Mouse (Mus musculus): ENCODE measurements around the gene Anapc7. TPM values are rescaled to one million over a fixed set of nuclear protein-coding genes. Genes with fewer than 3 reads are reported as not detected.
"Not testable (repeated sequence)": the region's sequence is repeated elsewhere in the genome, so short reads cannot be mapped to it uniquely, and the experiment has no call there.

The Anapc7 gene
- total RNA-seq, 2 experiments from 2014 or later = 31.5 to 34.0 TPM

DNA sequence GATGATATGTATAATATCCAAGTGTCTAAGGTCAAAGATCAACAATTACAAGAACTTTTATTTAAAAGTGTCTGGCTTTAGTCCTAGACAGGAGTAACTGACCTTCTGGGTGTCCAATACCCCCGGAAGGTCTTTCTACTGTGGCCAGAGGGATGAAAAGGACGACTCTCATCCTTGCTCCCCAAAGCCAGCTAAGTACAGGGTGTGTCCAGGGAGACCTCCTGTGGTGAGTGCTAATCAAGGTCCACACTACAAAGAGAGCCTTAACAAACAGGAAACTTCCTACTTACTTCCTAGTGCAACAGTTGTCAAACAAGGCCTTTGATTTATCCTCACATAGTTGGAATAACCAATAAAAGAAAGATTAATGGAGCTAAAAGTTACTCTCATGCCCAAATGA lies 57.6 kb downstream of the Anapc7 start:
- DNase-seq (ENCODE audit: low spot score in 2 of 2) = no peak
- intact Hi-C loops (cut with DNase I) = no loop called here

DNA sequence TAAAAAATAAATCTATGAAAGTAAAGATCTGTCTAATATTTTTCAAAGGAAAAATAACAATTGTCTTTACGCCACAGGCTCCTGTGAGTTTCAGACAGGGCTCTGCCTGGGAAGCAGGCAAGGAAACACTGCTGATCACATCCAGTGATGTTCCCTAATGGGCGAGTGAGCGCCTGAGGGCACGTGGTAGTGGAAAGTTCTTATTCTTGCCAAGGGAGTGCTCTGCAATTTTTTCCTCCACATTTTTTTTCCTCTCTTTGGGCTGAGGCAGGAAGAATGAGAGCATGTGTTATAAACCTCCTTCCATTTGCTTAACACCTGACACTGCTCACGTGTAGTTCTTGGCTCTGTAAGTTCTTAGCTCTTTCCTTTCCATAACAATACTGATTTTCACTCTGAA lies 60.4 kb downstream of the Anapc7 start:
- DNase-seq (ENCODE audit: low spot score in 2 of 2) = no peak
- intact Hi-C loops (cut with DNase I) = no loop called here

DNA sequence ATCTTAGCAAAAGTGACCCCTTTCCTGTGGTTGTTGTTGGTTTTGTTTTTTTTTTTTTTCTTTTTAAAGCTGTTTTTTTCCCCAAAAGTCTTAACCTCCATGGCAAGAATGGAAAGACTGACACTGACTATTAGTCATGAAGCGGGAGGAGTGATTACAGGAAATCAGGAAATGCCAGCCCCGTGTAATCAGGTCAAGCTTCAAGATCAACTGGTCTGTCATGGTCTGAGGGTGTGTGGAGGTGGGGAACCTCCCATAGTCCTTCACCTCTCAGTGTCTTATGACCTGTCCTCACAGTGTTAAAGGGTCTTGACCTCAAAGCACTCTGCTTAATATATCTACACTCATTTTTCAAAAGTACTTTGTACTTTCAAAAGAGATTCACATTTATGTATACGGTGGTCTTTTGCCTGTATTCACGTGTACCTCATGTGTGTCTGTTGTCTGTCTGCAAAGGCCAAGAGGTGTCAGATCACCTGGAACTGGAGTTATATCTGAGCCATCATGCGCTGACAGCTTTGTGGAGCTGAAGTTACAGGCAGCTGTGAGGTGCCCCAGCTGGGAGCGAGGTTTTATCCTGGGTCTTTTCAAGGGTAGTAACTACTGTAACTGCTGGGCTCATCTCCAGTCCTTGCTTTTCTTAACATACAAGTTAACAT lies 61.4 kb downstream of the Anapc7 start:
- intact Hi-C loops (cut with DNase I) = no loop called here

GRCm38 (mm10) chr5:122486243-122486642 lies 64.8 kb downstream of the Anapc7 start:
- not testable (repeated sequence) for DNase-seq (ENCODE audit: low spot score in 2 of 2)

More for the DNA sequence above, 61.4 kb downstream of the Anapc7 start:
- no peak for DNase-seq (ENCODE audit: low spot score in 2 of 2)

DNA sequence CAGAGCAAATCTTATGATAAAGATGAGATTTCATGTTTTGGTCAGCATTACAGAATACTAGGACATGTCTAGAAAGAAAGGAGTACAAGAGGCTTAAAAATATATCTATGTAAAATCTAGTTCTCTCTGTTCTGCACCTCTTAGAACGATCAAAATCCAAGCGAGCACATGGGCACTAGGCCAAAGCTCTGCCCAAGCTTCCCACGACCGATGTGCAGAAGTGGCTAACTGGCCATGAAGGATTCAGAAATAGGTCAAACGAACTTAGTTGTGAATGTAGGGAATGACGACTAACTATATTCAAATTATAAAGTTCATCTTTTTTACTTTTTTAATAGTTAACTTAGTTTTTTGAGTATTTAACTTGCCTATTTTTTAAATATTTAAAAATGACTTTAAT lies 66.3 kb downstream of the Anapc7 start:
- intact Hi-C loops (cut with DNase I) = no loop called here
- no peak for DNase-seq (ENCODE audit: low spot score in 2 of 2)

More at GRCm38 (mm10) chr5:122486243-122486642, 64.8 kb downstream of the Anapc7 start:
- intact Hi-C loops (cut with DNase I) = not testable (repeated sequence)

- intact Hi-C loops (cut with DNase I) = loop anchor here (5.0 kb wide), 1 partner anchor 33 kb away; no protein-coding TSS in a partner anchor
- DNase-seq (ENCODE audit: low spot score in 2 of 2) = no peak
These were observed 68.7 kb downstream of the Anapc7 start for GRCm38 (mm10) chr5:122490148-122490547.

DNA sequence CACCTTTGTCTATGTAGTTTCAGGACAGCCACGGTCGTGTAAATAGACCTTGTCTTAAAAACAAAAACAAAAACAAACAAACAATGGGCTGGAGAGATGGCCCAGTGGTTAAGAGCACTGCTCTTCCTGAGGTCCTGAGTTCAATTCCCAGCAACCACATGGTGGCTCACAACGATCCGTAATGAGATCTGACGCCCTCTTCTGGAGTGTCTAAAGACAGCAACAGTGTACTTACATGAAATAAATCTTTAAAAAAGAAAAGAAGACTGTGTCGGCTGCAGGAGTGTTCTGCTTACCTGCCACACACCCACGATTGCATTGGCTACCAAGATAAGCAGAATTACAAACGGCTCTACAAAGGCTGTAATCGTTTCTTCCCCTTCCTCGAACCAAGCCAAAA lies 69.9 kb downstream of the Anapc7 start:
- intact Hi-C loops (cut with DNase I) = loop anchor here (5.0 kb wide), 1 partner anchor 34 kb away; no protein-coding TSS in a partner anchor

GRCm38 (mm10) chr5:122493035-122493434 lies 71.5 kb downstream of the Anapc7 start:
- DNase-seq (ENCODE audit: low spot score in 2 of 2) = no peak
- intact Hi-C loops (cut with DNase I) = loop anchor here (5.0 kb wide), 1 partner anchor 36 kb away; no protein-coding TSS in a partner anchor

More for the DNA sequence above, 69.9 kb downstream of the Anapc7 start:
- no peak for DNase-seq (ENCODE audit: low spot score in 2 of 2)

DNA sequence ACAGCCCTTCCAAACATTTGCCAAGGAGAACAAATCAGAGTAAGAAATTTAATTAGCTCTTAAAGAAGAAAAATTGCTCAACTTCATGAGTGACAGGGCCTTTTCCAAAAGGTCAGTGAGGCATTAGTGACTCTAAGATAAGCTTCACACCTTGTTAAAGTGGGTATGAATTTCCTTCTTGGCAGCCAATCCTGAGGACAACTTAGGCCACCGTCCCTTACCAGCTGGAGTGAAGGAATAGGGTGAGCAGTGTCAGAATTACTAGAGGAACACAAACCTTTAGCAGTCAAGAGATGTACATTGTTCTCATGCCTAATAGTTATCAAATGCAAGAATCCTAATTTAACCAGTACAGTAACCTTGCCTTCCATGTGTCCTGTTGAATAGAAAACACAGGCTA lies 73.0 kb downstream of the Anapc7 start:
- intact Hi-C loops (cut with DNase I) = loop anchor here (5.0 kb wide), 1 partner anchor 37 kb away; no protein-coding TSS in a partner anchor
- DNase-seq (ENCODE audit: low spot score in 2 of 2) = no peak

Other genes with a start within 250 kb of the Anapc7 start
- gene Hvcn1, start 214.9 kb upstream of the Anapc7 start, total RNA-seq (2021) = 1 to 10 TPM; 2.6 to 2.7 TPM
- 10 to 100 TPM; 12.2 to 14.5 TPM for gene Tctn1, start 157.2 kb upstream of the Anapc7 start, total RNA-seq (2021)
- 10 to 100 TPM; 39.1 to 42.7 TPM for gene Pptc7, start 137.3 kb upstream of the Anapc7 start, total RNA-seq (2021)
- 1 to 10 TPM; 2.8 to 4.6 TPM for gene Rad9b, start 67.5 kb upstream of the Anapc7 start, total RNA-seq (2021)
- gene Vps29, start 67.3 kb upstream of the Anapc7 start, total RNA-seq (2021) = 100 to 1,000 TPM; 185 to 191 TPM
- 10 to 100 TPM; 24.4 to 25.7 TPM for gene Gpn3, start 49.8 kb upstream of the Anapc7 start, total RNA-seq (2021)
- gene Fam216a, start 49.3 kb upstream of the Anapc7 start, total RNA-seq (2021) = 10 to 100 TPM; 69.7 to 73.1 TPM
- 100 to 1,000 TPM; 211 to 225 TPM for gene Arpc3, start 29.8 kb upstream of the Anapc7 start, total RNA-seq (2021)
- 100 to 1,000 TPM; 681 to 755 TPM for gene Atp2a2, start 80.5 kb downstream of the Anapc7 start, total RNA-seq (2021)
- gene Ift81, start 192.8 kb downstream of the Anapc7 start, total RNA-seq (2021) = 10 to 100 TPM; 37.1 to 46.0 TPM
- 1 to 10 TPM; 8.0 to 8.8 TPM for gene P2rx7, start 222.2 kb downstream of the Anapc7 start, total RNA-seq (2021)